Mouse (Mus musculus) skeletal muscle tissue, adult 2 months (tissue): Measurements from ENCODE around the gene Cstad.
A peak's percentile ranks its signal among the peaks of the same experiment; 100 is the strongest.

Experiments
- DNase-seq: peaks from one replicate; pipeline ENCODE4 v3.0.0-alpha.2; 2012; ENCODE audit warnings: low read depth, low spot score

The Cstad gene

GRCm38 (mm10) chr2:30595796-30596195, 956 bp downstream of the Cstad start:
- DNase-seq, result no peak

GRCm38 (mm10) chr2:30599621-30600020, 4.8 kb downstream of the Cstad start:
- no peak for DNase-seq

GRCm38 (mm10) chr2:30600291-30600690, 5.5 kb downstream of the Cstad start:
- no peak for DNase-seq

GRCm38 (mm10) chr2:30600965-30601841, 6.4 kb downstream of the Cstad start:
- peak; percentile 75 for DNase-seq

- DNase-seq, result no peak
Observed at GRCm38 (mm10) chr2:30602451-30602850, 7.6 kb downstream of the Cstad start.

- no peak for DNase-seq
Observed at GRCm38 (mm10) chr2:30603731-30604130, 8.9 kb downstream of the Cstad start.

GRCm38 (mm10) chr2:30604880-30605761, 10.3 kb downstream of the Cstad start:
- no peak for DNase-seq

- no peak for DNase-seq
Observed at GRCm38 (mm10) chr2:30605762-30606051, 10.9 kb downstream of the Cstad start.

- no peak for DNase-seq
Observed at GRCm38 (mm10) chr2:30606621-30607052, 11.8 kb downstream of the Cstad start.

- DNase-seq, result no peak
Observed at GRCm38 (mm10) chr2:30607941-30608340, 13.1 kb downstream of the Cstad start.

GRCm38 (mm10) chr2:30608690-30609201, 13.9 kb downstream of the Cstad start:
- DNase-seq, result no peak

- no peak for DNase-seq
Observed at GRCm38 (mm10) chr2:30613574-30613973, 18.7 kb downstream of the Cstad start.

- no peak for DNase-seq
Observed at GRCm38 (mm10) chr2:30614151-30614923, 19.5 kb downstream of the Cstad start.

GRCm38 (mm10) chr2:30615869-30616268, 21.0 kb downstream of the Cstad start:
- DNase-seq, result no peak

GRCm38 (mm10) chr2:30616464-30616863, 21.6 kb downstream of the Cstad start:
- no peak for DNase-seq

GRCm38 (mm10) chr2:30618487-30619248, 23.8 kb downstream of the Cstad start:
- DNase-seq, result no peak

- DNase-seq, result no peak
Observed at GRCm38 (mm10) chr2:30623873-30624272, 29.0 kb downstream of the Cstad start.

- DNase-seq, result no peak
Observed at GRCm38 (mm10) chr2:30625296-30625826, 30.5 kb downstream of the Cstad start.

- DNase-seq, result no peak
Observed at GRCm38 (mm10) chr2:30626058-30626675, 31.3 kb downstream of the Cstad start.

- no peak for DNase-seq
Observed at GRCm38 (mm10) chr2:30627338-30627737, 32.5 kb downstream of the Cstad start.
